Mouse (Mus musculus): Measurements from ENCODE around the gene Dnah11.

DNA sequence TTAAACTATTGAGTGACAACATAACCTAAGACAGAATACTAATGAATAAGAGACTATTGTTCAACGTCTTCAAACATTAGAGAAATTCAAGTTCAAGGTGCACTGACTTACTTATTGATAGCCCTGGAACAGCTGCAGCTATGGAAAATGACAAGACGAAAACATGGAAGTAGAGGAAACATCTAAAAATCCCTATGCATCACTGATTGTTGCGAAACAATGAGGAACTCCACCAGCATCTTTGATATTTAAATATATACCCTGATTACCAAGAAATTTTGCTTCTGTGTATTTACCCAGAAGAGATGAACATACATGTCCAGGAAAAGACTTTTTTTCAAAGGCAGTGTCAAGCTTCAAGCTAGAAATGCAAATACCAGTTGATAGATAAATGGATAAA lies 122.0 kb downstream of the Dnah11 start:
- TF ChIP-seq MAX (IDR thresholded peaks at IDR 0.05; ENCODE audit: low read depth) (no peak), USF1 (IDR thresholded peaks at IDR 0.05; ENCODE audit: low read depth) (no peak)

All from myocyte (in vitro differentiated cells).